Mouse (Mus musculus) left cerebral cortex, adult 18-20 months (tissue): ENCODE measurements around the gene Flt3. TPM values are rescaled to one million over a fixed set of nuclear protein-coding genes. Genes with fewer than 3 reads are reported as not detected.

Experiments
- DNase-seq, 2 experiments: peaks; one replicate each; pipeline ENCODE4 v3.0.0; 2021 to 2022; ENCODE audit warnings: low spot score in 2 of 2, mixed read lengths in 1 of 2
- microRNA-seq, 2 experiments: library from miRNA; unstranded; fragments of <30 nt; microRNA quantifications; one replicate each; pipeline ENCODE4 v1.2.0; 2021
- total RNA-seq, 2 experiments: library from RNA; stranded (reverse); gene quantifications; 2 replicates each; pipeline ENCODE4 v1.2.3; 2021

Flt3 gene
- total RNA-seq, 2 experiments from 2014 or later: 6.1 to 9.1 TPM

- DNase-seq: no peak
These were observed 106.2 kb downstream of the Flt3 start for GRCm38 (mm10) chr5:147294121-147294520.

GRCm38 (mm10) chr5:147293127-147293910, 107.0 kb downstream of the Flt3 start:
- DNase-seq: peak; percentile 45 to 65

- DNase-seq: no peak
These were observed 107.7 kb downstream of the Flt3 start for GRCm38 (mm10) chr5:147292506-147293120.

- no peak for DNase-seq
These were observed 108.4 kb downstream of the Flt3 start for GRCm38 (mm10) chr5:147291764-147292505.

- DNase-seq: no peak
These were observed 115.9 kb downstream of the Flt3 start for GRCm38 (mm10) chr5:147284365-147284764.

Small RNA genes within 50 kb of the gene (microRNA-seq; reads per million reads assigned to microRNA genes)
- gene Mir7k: 0.25 to 0.63 reads per million in 2 experiments

Other genes with a start within 250 kb of the Flt3 start
- gene Gsx1, start 211.8 kb downstream of the Flt3 start, total RNA-seq: under 1 TPM; 0.28 to 0.45 TPM
- gene Pdx1, start 130.5 kb downstream of the Flt3 start, total RNA-seq: not detected
- gene Cdx2, start 93.2 kb downstream of the Flt3 start, total RNA-seq: not detected
- not detected for gene Urad, start 78.0 kb downstream of the Flt3 start, total RNA-seq
- 10 to 100 TPM; 74.2 to 79.9 TPM for gene Pan3, start 29.7 kb upstream of the Flt3 start, total RNA-seq